Mouse (Mus musculus) olfactory bulb, adult 2 months (tissue): ENCODE data around the gene Samd10.

Experiments
- CTCF ChIP-seq: fragments of 200-500 bp; IDR thresholded peaks from 2 replicates; pipeline ENCODE4 v1.5.1; 2012; ENCODE audit warnings: low read depth, mild to moderate bottlenecking, low read length, moderate library complexity; ENCODE audit not compliant: insufficient read depth
- POLR2A ChIP-seq: fragments of 200-500 bp; IDR thresholded peaks from 2 replicates; pipeline ENCODE4 v1.6.1; 2012; ENCODE audit warnings: mild to moderate bottlenecking, low read depth, low read length, moderate library complexity; ENCODE audit not compliant: insufficient read depth

GRCm38 (mm10) chr2:181546142-181546541, 52.9 kb downstream of the Samd10 start:
- TF ChIP-seq CTCF (no peak), POLR2A (no peak)
